Mouse (Mus musculus): Measurements from ENCODE around the gene Adm. TPM values are rescaled to one million over a fixed set of nuclear protein-coding genes. Genes with fewer than 3 reads are reported as not detected.

Gene Adm
- polyA plus RNA-seq, 1 experiment from 2014 or later: 4.9 TPM

DNA sequence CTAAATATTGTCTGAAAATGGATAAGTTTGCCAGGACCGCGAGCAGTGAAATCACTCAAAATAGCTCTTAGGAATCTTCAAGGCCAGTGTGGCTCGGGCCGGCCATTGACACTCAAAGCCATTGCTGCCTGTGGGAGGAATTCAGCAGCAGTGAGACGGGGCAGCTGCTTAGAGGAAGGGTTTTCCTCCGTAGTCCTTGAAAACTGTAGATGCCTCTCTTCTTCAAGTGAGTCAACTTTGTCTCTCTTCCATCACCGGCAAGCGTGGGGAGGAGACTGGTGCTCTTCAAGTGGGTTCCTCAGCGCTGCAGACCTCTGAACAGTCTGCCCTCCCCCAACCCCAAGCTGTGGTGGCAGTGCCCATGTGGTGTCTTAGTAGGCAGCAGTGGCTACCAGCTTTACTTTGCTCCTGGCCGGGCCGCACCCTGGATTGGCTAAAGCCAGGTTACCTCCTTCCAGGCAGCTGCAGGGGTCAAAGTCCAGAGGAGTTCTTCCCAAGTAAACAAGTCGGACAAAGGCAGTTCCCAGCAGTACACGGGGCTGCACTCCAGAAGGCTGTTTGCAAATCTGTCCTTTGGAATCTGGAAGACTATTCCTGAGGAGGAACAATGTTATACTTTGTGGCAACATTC is 21.1 kb downstream of the Adm start:
- ATAC-seq: no peak
- peaks cover 7% of the 10 kb centered on the region for H3K9me3 ChIP-seq (replicated peaks)
- no peak overlapping the region for H3K9ac ChIP-seq
- H3K27me3 ChIP-seq: no peaks in the 10 kb centered on the region
- H3K27ac ChIP-seq: no peak overlapping the region
- no peaks in the 10 kb centered on the region for H3K36me3 ChIP-seq (ENCODE audit: poor library complexity, severe bottlenecking)
- no peak overlapping the region for H3K4me3 ChIP-seq
- no peaks in the 10 kb centered on the region for H3K4me1 ChIP-seq
- 86% methylated on average over 13 of the region's 13 CpGs for WGBS
- H3K4me2 ChIP-seq: no peak overlapping the region

GRCm38 (mm10) chr7:110649133-110649987 is 21.9 kb downstream of the Adm start:
- 88% methylated on average over 6 of the region's 6 CpGs for WGBS
- Histone ChIP-seq H3K27me3 (no peaks in the 10 kb centered on the region), H3K4me3 (no peak overlapping the region), H3K36me3 (ENCODE audit: poor library complexity, severe bottlenecking) (no peaks in the 10 kb centered on the region), H3K9ac (no peak overlapping the region), H3K27ac (no peak overlapping the region), H3K9me3 (replicated peaks) (peaks cover 7% of the 10 kb centered on the region), H3K4me2 (no peak overlapping the region), H3K4me1 (no peaks in the 10 kb centered on the region)
- no peak for ATAC-seq

GRCm38 (mm10) chr7:110650491-110650890 is 23.0 kb downstream of the Adm start:
- 92% methylated on average over 4 of the region's 4 CpGs for WGBS
- ATAC-seq: no peak
- Histone ChIP-seq H3K4me3 (no peak overlapping the region), H3K36me3 (ENCODE audit: poor library complexity, severe bottlenecking) (no peaks in the 10 kb centered on the region), H3K4me2 (no peak overlapping the region), H3K9me3 (replicated peaks) (peaks cover 7% of the 10 kb centered on the region), H3K9ac (no peak overlapping the region), H3K27me3 (no peaks in the 10 kb centered on the region), H3K4me1 (no peaks in the 10 kb centered on the region), H3K27ac (no peak overlapping the region)

- Histone ChIP-seq H3K4me3 (no peak overlapping the region), H3K4me2 (no peak overlapping the region), H3K27me3 (no peaks in the 10 kb centered on the region), H3K4me1 (no peaks in the 10 kb centered on the region), H3K36me3 (ENCODE audit: poor library complexity, severe bottlenecking) (no peaks in the 10 kb centered on the region), H3K27ac (no peak overlapping the region), H3K9ac (no peak overlapping the region), H3K9me3 (replicated peaks) (peaks cover 7% of the 10 kb centered on the region)
- 83% methylated on average over 6 of the region's 6 CpGs for WGBS
- no peak for ATAC-seq
These were observed 23.6 kb downstream of the Adm start for GRCm38 (mm10) chr7:110651091-110651490.

- H3K36me3 ChIP-seq (ENCODE audit: poor library complexity, severe bottlenecking): no peaks in the 10 kb centered on the region
- H3K4me1 ChIP-seq: no peaks in the 10 kb centered on the region
- no peak overlapping the region for H3K4me2 ChIP-seq
- ATAC-seq: no peak
- no peaks in the 10 kb centered on the region for H3K27me3 ChIP-seq
- no peak overlapping the region for H3K27ac ChIP-seq
- H3K4me3 ChIP-seq: no peak overlapping the region
- H3K9ac ChIP-seq: no peak overlapping the region
- 79% methylated on average over 3 of the region's 3 CpGs for WGBS
- H3K9me3 ChIP-seq (replicated peaks): no peaks in the 10 kb centered on the region
These were observed 27.8 kb downstream of the Adm start for GRCm38 (mm10) chr7:110655230-110655629.

- no peaks in the 10 kb centered on the region for H3K36me3 ChIP-seq (ENCODE audit: poor library complexity, severe bottlenecking)
- H3K4me3 ChIP-seq: no peak overlapping the region
- H3K4me2 ChIP-seq: no peak overlapping the region
- no peaks in the 10 kb centered on the region for H3K27me3 ChIP-seq
- no peak overlapping the region for H3K27ac ChIP-seq
- H3K4me1 ChIP-seq: no peaks in the 10 kb centered on the region
- no peak overlapping the region for H3K9ac ChIP-seq
- no peak for ATAC-seq
- 75% methylated on average over 6 of the region's 6 CpGs for WGBS
- no peaks in the 10 kb centered on the region for H3K9me3 ChIP-seq (replicated peaks)
These were observed 28.5 kb downstream of the Adm start for GRCm38 (mm10) chr7:110655966-110656365.

- no peaks in the 10 kb centered on the region for H3K4me1 ChIP-seq
- H3K4me3 ChIP-seq: no peak overlapping the region
- no peak overlapping the region for H3K4me2 ChIP-seq
- H3K9me3 ChIP-seq (replicated peaks): 0 out of 2 replicates have a peak, but pooled peaks cover 5% of the 10 kb centered on the region
- WGBS: 75% methylated on average over 3 of the region's 3 CpGs
- no peak for ATAC-seq
- H3K9ac ChIP-seq: no peak overlapping the region
- no peaks in the 10 kb centered on the region for H3K27me3 ChIP-seq
- no peaks in the 10 kb centered on the region for H3K36me3 ChIP-seq (ENCODE audit: poor library complexity, severe bottlenecking)
- no peak overlapping the region for H3K27ac ChIP-seq
These were observed 31.0 kb downstream of the Adm start for GRCm38 (mm10) chr7:110658378-110658928.

DNA sequence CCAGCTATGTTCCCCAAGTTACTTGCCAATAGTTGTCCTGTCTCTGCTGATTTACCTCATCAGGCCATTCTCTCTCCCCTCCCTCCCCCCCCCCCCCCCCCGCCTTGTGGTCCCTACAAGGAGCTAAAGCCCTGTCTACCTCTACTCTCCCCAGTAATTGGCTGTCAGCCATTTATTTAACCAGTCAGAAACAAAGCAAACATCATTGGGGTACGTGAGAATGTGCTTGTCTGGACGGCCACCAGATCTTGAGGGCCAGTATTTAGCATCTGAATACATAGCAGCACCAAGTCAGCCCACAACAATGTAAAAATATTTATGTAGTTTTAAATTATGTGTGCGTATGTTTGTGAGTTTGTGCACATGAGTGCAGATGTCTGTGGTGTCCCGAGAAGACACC is 39.1 kb downstream of the Adm start:
- H3K27me3 ChIP-seq: no peaks in the 10 kb centered on the region
- no peak overlapping the region for H3K4me3 ChIP-seq
- ATAC-seq: no peak
- 28% methylated on average over 4 of the region's 5 CpGs for WGBS
- no peak overlapping the region for H3K4me2 ChIP-seq
- no peaks in the 10 kb centered on the region for H3K36me3 ChIP-seq (ENCODE audit: poor library complexity, severe bottlenecking)
- no peak overlapping the region for H3K9ac ChIP-seq
- H3K4me1 ChIP-seq: peaks cover 11% of the 10 kb centered on the region
- H3K27ac ChIP-seq: 0 out of 2 replicates have a peak overlapping the region, but pooled peaks have one; percentile 35
- 0 out of 2 replicates have a peak, but pooled peaks cover 5% of the 10 kb centered on the region for H3K9me3 ChIP-seq (replicated peaks)

GRCm38 (mm10) chr7:110668247-110668646 is 40.8 kb downstream of the Adm start:
- Histone ChIP-seq H3K27me3 (no peaks in the 10 kb centered on the region), H3K9me3 (replicated peaks) (no peaks in the 10 kb centered on the region), H3K4me1 (peaks cover 11% of the 10 kb centered on the region), H3K9ac (no peak overlapping the region), H3K27ac (no peak overlapping the region), H3K4me3 (no peak overlapping the region), H3K4me2 (no peak overlapping the region), H3K36me3 (ENCODE audit: poor library complexity, severe bottlenecking) (no peaks in the 10 kb centered on the region)
- WGBS: 63% methylated on average over 6 of the region's 6 CpGs
- ATAC-seq: 0 out of 2 replicates have a peak, but pooled peaks have one; percentile 19

DNA sequence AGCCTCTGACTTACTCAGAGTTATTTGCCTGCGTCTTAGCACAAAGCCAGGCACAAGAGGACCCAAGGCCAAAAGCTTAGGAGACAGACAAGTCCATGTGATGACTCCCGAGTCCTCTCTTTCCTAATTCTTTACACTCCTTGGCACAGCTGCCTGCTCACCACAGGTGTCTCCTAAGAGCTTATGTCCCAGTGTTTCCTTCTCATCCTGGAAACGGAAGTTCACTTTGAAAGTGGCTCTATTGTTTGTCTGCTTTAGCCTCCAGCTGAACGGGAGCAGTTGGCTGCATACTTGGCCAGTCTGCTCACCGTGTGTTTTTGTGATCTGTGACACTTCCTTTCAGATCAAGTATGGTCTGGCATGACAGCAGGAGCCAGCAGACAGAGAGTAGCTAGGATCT is 41.3 kb downstream of the Adm start:
- Histone ChIP-seq H3K27me3 (no peaks in the 10 kb centered on the region), H3K4me3 (no peak overlapping the region), H3K9me3 (replicated peaks) (no peaks in the 10 kb centered on the region), H3K27ac (no peak overlapping the region), H3K4me2 (no peak overlapping the region), H3K9ac (no peak overlapping the region), H3K4me1 (peaks cover 11% of the 10 kb centered on the region), H3K36me3 (ENCODE audit: poor library complexity, severe bottlenecking) (no peaks in the 10 kb centered on the region)
- no peak for ATAC-seq
- 20% methylated on average over 5 of the region's 5 CpGs for WGBS

DNA sequence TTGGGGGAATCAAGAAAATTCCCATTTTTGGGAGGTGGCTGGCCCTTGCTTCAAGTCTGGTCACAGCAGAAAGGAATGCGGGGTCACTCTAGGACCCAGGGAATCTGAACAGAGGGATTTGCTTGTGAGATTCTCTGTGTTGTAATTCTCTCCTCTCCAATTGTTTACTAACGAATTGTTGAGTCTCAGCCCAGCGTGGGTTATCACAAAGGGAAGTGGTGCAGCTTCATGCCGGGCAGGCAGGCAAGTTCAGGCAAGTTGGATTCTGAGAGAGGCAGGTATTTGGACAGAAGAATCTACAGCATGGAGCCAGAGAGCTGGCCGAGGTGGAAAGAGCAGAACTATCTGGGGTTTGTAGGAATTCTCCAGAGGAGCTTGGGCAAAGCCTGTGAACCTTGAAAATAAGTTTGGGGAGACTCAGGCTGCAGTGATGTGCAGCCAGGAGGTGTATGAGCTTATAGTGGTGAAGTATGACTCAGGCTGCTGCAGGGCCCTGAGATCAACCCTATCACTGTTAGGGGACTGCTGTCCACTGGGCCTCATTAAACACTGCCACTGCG is 43.7 kb downstream of the Adm start:
- Histone ChIP-seq H3K9me3 (replicated peaks) (no peaks in the 10 kb centered on the region), H3K27ac (no peak overlapping the region)
- 37% methylated on average over 6 of the region's 6 CpGs for WGBS

More for the DNA sequence above, 43.7 kb downstream of the Adm start:
- no peak for ATAC-seq
- H3K36me3 ChIP-seq (ENCODE audit: poor library complexity, severe bottlenecking): no peaks in the 10 kb centered on the region
- H3K4me2 ChIP-seq: no peak overlapping the region
- H3K4me3 ChIP-seq: no peak overlapping the region
- H3K9ac ChIP-seq: no peak overlapping the region
- no peaks in the 10 kb centered on the region for H3K27me3 ChIP-seq
- H3K4me1 ChIP-seq: peaks cover 11% of the 10 kb centered on the region
